Mouse (Mus musculus) embryonic fibroblast, embryonic 13.5 days (primary cell): ENCODE results near the gene Dysf. TPM values are rescaled to one million over a fixed set of nuclear protein-coding genes. Genes with fewer than 3 reads are reported as not detected.

ENCODE experiments used
- H3K27ac ChIP-seq: 2 replicates; pipeline ENCODE4 v1.5.1; 2012; ENCODE audit warnings: low read length, control low read depth, inconsistent platforms; ENCODE audit not compliant: insufficient read depth
- H3K4me1 ChIP-seq: 2 replicates; pipeline ENCODE4 v1.6.1; 2011; ENCODE audit warnings: low read length; ENCODE audit not compliant: control insufficient read depth, insufficient read depth
- H3K4me3 ChIP-seq: 2 replicates; pipeline ENCODE4 v1.5.1; 2011; ENCODE audit warnings: mild to moderate bottlenecking, control low read depth, low read length; ENCODE audit not compliant: insufficient read depth
- CTCF ChIP-seq: IDR thresholded peaks from 2 replicates; pipeline ENCODE4 v1.5.1; 2011; ENCODE audit warnings: mild to moderate bottlenecking, control low read depth, low read length, moderate library complexity, borderline replicate concordance; ENCODE audit not compliant: insufficient read depth
- POLR2A ChIP-seq: IDR thresholded peaks from 2 replicates; pipeline ENCODE4 v1.6.1; 2011; ENCODE audit warnings: low read depth, mild to moderate bottlenecking, control low read depth, low read length, moderate library complexity
- polyA plus RNA-seq: library from polyadenylated mRNA; stranded (reverse); fragments of >200 nt; gene quantifications from 2 replicates; pipeline ENCODE4 v1.2.4, GENCODE M21; 2011; ENCODE audit warnings: low read depth; ENCODE audit not compliant: missing spikeins, insufficient read length

The Dysf gene
- polyA plus RNA-seq, 1 experiment: 39.8 TPM

DNA sequence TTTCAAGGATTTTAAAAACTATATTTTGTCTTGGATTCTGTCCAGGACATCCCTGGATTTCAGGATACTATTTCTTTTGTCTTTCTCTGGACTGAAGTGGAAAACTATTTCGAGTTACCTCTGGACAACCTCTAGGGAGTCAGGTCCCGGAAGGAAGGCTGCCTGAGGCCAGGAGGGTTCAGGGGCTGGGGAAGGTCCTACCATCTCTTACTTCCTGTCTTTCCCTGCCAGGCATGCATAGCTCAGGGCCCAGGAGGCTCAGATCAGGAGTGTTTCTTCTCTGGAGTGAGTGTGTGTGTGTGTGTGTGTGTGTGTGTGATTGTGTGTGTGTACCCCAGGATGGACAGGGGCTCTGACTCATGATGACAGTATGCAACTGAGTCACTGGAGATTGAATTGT is 40.5 kb downstream of the Dysf start:
- TF ChIP-seq CTCF: no peak
- no peak for TF ChIP-seq POLR2A
- Histone ChIP-seq H3K4me3 (no peak overlapping the region), H3K27ac (peak overlapping the region; percentile 34; the same call in 1 of the 2 replicates), H3K4me1 (peaks cover 12% of the 10 kb centered on the region; the same call in 1 of the 2 replicates)

DNA sequence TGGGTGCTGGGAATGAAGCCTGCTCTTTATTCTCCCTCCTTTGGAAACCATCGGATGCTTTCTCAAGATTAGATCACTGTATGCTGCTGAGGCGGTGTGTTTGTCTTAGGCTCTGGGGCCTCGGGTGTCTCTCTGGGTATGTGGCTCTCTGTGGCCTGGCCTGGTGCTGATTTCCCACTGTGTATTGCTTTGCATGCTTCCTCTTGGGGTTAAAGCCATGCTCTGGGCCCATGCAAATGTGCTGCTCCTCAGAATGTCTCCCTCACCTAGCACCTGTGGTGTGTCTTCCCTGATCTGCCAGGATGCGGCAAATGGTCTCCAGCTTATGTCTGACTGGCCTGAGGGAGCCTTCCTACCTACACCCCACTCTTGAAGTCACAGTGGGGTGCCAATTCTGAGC is 41.8 kb downstream of the Dysf start:
- Histone ChIP-seq H3K27ac (no peak overlapping the region), H3K4me3 (no peak overlapping the region)
- TF ChIP-seq CTCF (no peak), POLR2A (no peak)

GRCm38 (mm10) chr6:84051032-84051431 is 42.6 kb downstream of the Dysf start:
- no peak overlapping the region for H3K4me3 ChIP-seq
- H3K4me1 ChIP-seq: peaks cover 12% of the 10 kb centered on the region; the same call in 1 of the 2 replicates
- H3K27ac ChIP-seq: no peak overlapping the region
- TF ChIP-seq CTCF: no peak
- TF ChIP-seq POLR2A: no peak

More for the DNA sequence above, 41.8 kb downstream of the Dysf start:
- peaks cover 12% of the 10 kb centered on the region; the same call in 1 of the 2 replicates for H3K4me1 ChIP-seq

- Histone ChIP-seq H3K27ac (no peak overlapping the region), H3K4me1 (peaks cover 6% of the 10 kb centered on the region; the same call in 1 of the 2 replicates), H3K4me3 (no peak overlapping the region)
- TF ChIP-seq CTCF: no peak
- TF ChIP-seq POLR2A: no peak
These were observed 45.6 kb downstream of the Dysf start for GRCm38 (mm10) chr6:84053874-84054530.

GRCm38 (mm10) chr6:84055619-84056018 is 47.2 kb downstream of the Dysf start:
- Histone ChIP-seq H3K4me1 (peaks cover 6% of the 10 kb centered on the region; the same call in 1 of the 2 replicates), H3K4me3 (no peak overlapping the region), H3K27ac (no peak overlapping the region)
- TF ChIP-seq CTCF (no peak), POLR2A (no peak)

DNA sequence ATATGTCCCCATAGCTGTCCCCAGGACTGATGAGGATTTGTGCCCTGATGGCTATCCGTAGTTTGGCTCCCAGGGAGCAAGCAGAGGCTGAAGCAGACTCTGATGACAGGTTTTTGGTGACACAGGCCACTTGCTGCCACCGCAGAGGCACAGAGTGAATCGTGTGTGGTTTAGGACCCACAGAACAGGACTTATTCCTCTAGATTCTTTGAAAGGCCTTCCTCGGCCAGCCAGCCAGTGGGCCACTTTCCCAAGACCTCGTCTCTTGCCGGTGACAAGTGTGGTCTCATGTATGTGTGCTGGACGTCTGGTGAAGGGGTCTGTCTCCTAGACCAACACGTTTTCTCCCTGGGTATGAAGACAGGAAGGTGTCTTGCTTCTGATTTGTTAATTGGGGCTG is 48.8 kb downstream of the Dysf start:
- no peak overlapping the region for H3K27ac ChIP-seq
- no peak overlapping the region for H3K4me3 ChIP-seq
- no peak for TF ChIP-seq POLR2A
- TF ChIP-seq CTCF: no peak
- H3K4me1 ChIP-seq: no peaks in the 10 kb centered on the region

DNA sequence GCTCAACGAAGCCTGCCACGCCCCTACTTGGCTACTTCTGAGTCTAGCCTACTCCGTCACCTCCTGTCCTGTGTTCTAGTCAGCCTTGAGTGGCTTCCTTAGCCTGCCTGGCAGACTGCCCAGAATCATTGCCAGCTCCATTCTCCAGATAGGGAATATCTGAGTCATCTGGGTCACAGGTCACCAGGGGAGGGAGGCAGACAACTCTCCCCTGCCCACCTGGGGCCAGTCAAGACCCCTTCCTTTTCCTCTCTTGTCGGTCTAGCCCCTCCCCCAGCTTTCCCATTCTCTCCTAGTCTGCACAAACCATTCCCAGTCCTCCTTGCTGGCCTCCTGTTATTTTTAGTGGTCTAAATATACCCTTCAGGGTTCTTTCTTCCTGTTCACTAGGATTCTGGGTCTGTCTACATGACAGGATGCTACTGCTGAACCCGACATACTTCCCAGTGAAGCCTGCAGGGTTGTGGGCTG is 50.3 kb downstream of the Dysf start:
- TF ChIP-seq CTCF: no peak
- TF ChIP-seq POLR2A: no peak
- Histone ChIP-seq H3K27ac (no peak overlapping the region), H3K4me1 (no peaks in the 10 kb centered on the region), H3K4me3 (no peak overlapping the region)

- Histone ChIP-seq H3K4me3 (no peak overlapping the region), H3K4me1 (no peaks in the 10 kb centered on the region)
- TF ChIP-seq CTCF (no peak), POLR2A (no peak)
These were observed 51.5 kb downstream of the Dysf start for GRCm38 (mm10) chr6:84059771-84060414.

GRCm38 (mm10) chr6:84061328-84061727 is 52.9 kb downstream of the Dysf start:
- TF ChIP-seq POLR2A (no peak), CTCF (peak; percentile 91; the same call in 1 of the 2 replicates)
- H3K4me1 ChIP-seq: no peaks in the 10 kb centered on the region
- H3K27ac ChIP-seq: no peak overlapping the region
- no peak overlapping the region for H3K4me3 ChIP-seq

More at GRCm38 (mm10) chr6:84059771-84060414, 51.5 kb downstream of the Dysf start:
- no peak overlapping the region for H3K27ac ChIP-seq

DNA sequence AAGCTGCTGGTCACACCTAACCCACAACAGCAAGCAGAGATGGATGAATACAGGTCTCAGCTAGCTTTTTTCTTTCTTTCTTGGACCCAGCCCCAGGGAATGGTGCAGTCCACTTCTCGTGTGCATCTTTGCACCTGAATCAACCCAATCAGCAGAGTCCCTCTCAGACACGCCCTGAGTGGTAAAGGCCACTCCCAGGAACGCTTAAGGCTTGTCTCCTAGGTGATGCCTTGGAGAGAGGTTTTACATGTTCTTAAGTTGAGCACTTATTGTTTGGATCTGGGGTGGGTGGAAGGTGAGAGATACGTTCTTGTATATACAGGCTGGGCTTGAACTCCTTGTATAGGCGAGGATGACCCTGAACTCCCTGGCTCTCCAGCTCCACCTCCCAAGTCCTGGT is 54.2 kb downstream of the Dysf start:
- H3K27ac ChIP-seq: no peak overlapping the region
- H3K4me1 ChIP-seq: no peaks in the 10 kb centered on the region
- TF ChIP-seq POLR2A (no peak), CTCF (no peak)
- H3K4me3 ChIP-seq: no peak overlapping the region
